Mouse (Mus musculus) hindbrain, embryonic 10.5 days (tissue): ENCODE data around the gene Rgs6. TPM values are rescaled to one million over a fixed set of nuclear protein-coding genes. Genes with fewer than 3 reads are reported as not detected.

Experiments used
- DNase-seq: peaks from one replicate; pipeline ENCODE4 v3.0.0-alpha.2; 2017; ENCODE audit warnings: low spot score
- H3K27ac ChIP-seq: fragments of 300-500 bp; sonication (generic); 2 replicates; pipeline ENCODE4 v1.5.1; 2016; ENCODE audit warnings: mild to moderate bottlenecking, moderate library complexity
- H3K27me3 ChIP-seq: fragments of 300-500 bp; sonication (generic); 2 replicates; pipeline ENCODE4 v1.6.1; 2016; ENCODE audit warnings: mild to moderate bottlenecking; ENCODE audit not compliant: poor library complexity, insufficient read depth, severe bottlenecking
- H3K36me3 ChIP-seq: fragments of 300-500 bp; sonication (generic); 2 replicates; pipeline ENCODE4 v1.6.1; 2016; ENCODE audit warnings: mild to moderate bottlenecking, moderate library complexity
- H3K4me1 ChIP-seq: fragments of 300-500 bp; sonication (generic); replicated peaks from 2 replicates; pipeline ENCODE4 v1.6.1; 2016; ENCODE audit warnings: mild to moderate bottlenecking
- H3K4me3 ChIP-seq: fragments of 300-500 bp; sonication (generic); 2 replicates; pipeline ENCODE4 v1.5.1; 2016; ENCODE audit warnings: mild to moderate bottlenecking, moderate library complexity
- H3K9me3 ChIP-seq: fragments of 300-500 bp; sonication (generic); 2 replicates; pipeline ENCODE4 v1.6.1; 2016; ENCODE audit warnings: mild to moderate bottlenecking, moderate library complexity
- WGBS: fragments of 180-500 bp; shearing (Covaris S2); methylation state at CpG from one replicate; pipeline ENCODE4 v1.1.7; 2016; 5-methylcytosine and 5-hydroxymethylcytosine counted together
- polyA plus RNA-seq: library from polyadenylated mRNA; unstranded; fragments of >200 nt; fragmentation: Nextera tagmentation; extraction: Ambion mirVana; gene quantifications from 2 replicates; pipeline ENCODE4 v1.2.1, GENCODE M21; 2016

Gene Rgs6
- polyA plus RNA-seq, 1 experiment from 2014 or later = 0.31 TPM

- Histone ChIP-seq H3K27me3 (no peaks in the 10 kb centered on the region), H3K4me3 (no peak overlapping the region), H3K4me1 (no peaks in the 10 kb centered on the region), H3K36me3 (no peaks in the 10 kb centered on the region), H3K27ac (no peak overlapping the region), H3K9me3 (no peaks in the 10 kb centered on the region)
- WGBS = 66% methylated on average over 7 of the region's 7 CpGs
- DNase-seq = no peak
Observed at GRCm38 (mm10) chr12:82731587-82731986, 143.5 kb downstream of the Rgs6 start.

DNA sequence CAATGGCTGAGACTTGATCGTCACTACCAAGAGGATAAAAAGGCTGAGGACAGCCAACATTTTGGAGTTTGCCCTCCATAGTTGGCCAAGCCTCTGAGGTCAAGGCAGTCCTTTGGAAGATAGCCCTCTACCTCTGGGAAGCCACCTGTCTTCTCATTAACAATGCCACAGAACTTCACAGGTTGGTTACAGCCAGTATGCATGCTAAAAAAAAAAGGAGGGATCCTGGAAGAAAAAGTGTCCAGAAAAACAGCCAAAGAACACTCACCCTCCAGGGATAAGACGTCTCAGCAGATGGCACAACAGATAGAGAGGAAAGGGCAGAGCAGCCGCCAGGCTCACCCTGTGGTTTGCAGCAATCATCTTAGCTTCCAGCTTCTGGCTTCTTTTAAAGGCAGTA, 154.9 kb downstream of the Rgs6 start:
- H3K4me1 ChIP-seq = peaks cover 4% of the 10 kb centered on the region; the same call in 1 of the 2 replicates
- no peaks in the 10 kb centered on the region for H3K36me3 ChIP-seq
- H3K9me3 ChIP-seq = no peaks in the 10 kb centered on the region
- H3K27me3 ChIP-seq = no peaks in the 10 kb centered on the region
- H3K27ac ChIP-seq = no peak overlapping the region
- no peak for DNase-seq
- H3K4me3 ChIP-seq = no peak overlapping the region
- 82% methylated on average over 3 of the region's 3 CpGs for WGBS

GRCm38 (mm10) chr12:82744026-82744425, 155.9 kb downstream of the Rgs6 start:
- Histone ChIP-seq H3K36me3 (no peaks in the 10 kb centered on the region), H3K27ac (no peak overlapping the region), H3K27me3 (no peaks in the 10 kb centered on the region), H3K9me3 (no peaks in the 10 kb centered on the region), H3K4me3 (no peak overlapping the region), H3K4me1 (peaks cover 4% of the 10 kb centered on the region; the same call in 1 of the 2 replicates)
- DNase-seq = no peak
- 51% methylated on average over 3 of the region's 3 CpGs for WGBS

DNA sequence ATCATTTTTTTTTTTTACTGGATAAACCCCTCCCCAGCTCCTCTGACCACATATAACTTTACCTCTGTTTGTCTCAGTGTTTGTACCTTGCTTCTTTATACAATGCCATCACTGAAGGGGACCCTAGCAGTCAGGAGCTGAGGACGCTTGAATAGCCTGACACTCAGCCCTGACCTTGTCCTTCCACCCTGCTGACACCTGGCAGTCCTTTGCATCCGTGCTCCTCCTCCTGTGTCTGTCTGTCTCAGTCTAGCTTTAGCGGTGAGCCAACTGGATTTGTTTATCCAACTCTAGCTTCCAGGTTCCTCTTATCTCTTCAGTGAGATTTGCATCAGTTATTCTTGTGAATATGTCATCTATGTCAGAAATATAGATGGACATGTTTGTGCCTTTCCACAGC, 156.7 kb downstream of the Rgs6 start:
- no peaks in the 10 kb centered on the region for H3K36me3 ChIP-seq
- 58% methylated on average over 3 of the region's 3 CpGs for WGBS
- no peak overlapping the region for H3K4me3 ChIP-seq
- DNase-seq = no peak
- H3K27me3 ChIP-seq = no peaks in the 10 kb centered on the region
- H3K4me1 ChIP-seq = peaks cover 4% of the 10 kb centered on the region; the same call in 1 of the 2 replicates
- H3K27ac ChIP-seq = no peak overlapping the region
- H3K9me3 ChIP-seq = no peaks in the 10 kb centered on the region

DNA sequence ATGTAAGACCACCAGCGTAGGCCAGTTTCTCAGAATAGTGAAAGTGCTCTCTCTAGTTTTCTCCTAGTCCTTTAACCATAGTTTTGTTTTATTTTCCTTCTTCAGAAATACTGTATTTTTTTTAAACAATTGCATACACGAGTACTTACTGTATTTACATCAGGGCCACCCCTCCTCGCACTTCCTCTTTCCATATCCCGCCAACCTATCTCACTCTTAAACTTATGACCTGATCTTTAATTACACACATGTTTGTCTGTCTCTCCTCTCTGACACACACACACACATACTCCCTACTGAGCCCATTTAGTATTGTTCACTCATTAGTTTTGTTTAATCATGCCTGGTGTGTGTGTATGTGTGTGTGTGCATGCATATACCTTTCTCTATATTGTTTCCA, 159.0 kb downstream of the Rgs6 start:
- Histone ChIP-seq H3K4me1 (peaks cover 4% of the 10 kb centered on the region; the same call in 1 of the 2 replicates), H3K27ac (no peak overlapping the region), H3K9me3 (no peaks in the 10 kb centered on the region), H3K27me3 (no peaks in the 10 kb centered on the region), H3K36me3 (no peaks in the 10 kb centered on the region), H3K4me3 (no peak overlapping the region)
- no peak for DNase-seq
- 90% methylated on average over 4 of the region's 4 CpGs for WGBS

GRCm38 (mm10) chr12:82751846-82752245, 163.8 kb downstream of the Rgs6 start:
- WGBS = 70% methylated on average over 2 of the region's 2 CpGs
- no peaks in the 10 kb centered on the region for H3K27me3 ChIP-seq
- H3K27ac ChIP-seq = no peak overlapping the region
- no peaks in the 10 kb centered on the region for H3K36me3 ChIP-seq
- no peaks in the 10 kb centered on the region for H3K4me1 ChIP-seq
- DNase-seq = no peak
- no peaks in the 10 kb centered on the region for H3K9me3 ChIP-seq
- no peak overlapping the region for H3K4me3 ChIP-seq

GRCm38 (mm10) chr12:82754501-82754900, 166.4 kb downstream of the Rgs6 start:
- no peaks in the 10 kb centered on the region for H3K9me3 ChIP-seq
- no peaks in the 10 kb centered on the region for H3K4me1 ChIP-seq
- no peak overlapping the region for H3K27ac ChIP-seq
- 75% methylated on average over 3 of the region's 3 CpGs for WGBS
- no peak for DNase-seq
- no peaks in the 10 kb centered on the region for H3K36me3 ChIP-seq
- H3K27me3 ChIP-seq = no peaks in the 10 kb centered on the region
- no peak overlapping the region for H3K4me3 ChIP-seq

- DNase-seq = no peak
- 82% methylated on average over 6 of the region's 6 CpGs for WGBS
Observed at GRCm38 (mm10) chr12:82756756-82757155, 168.7 kb downstream of the Rgs6 start.

DNA sequence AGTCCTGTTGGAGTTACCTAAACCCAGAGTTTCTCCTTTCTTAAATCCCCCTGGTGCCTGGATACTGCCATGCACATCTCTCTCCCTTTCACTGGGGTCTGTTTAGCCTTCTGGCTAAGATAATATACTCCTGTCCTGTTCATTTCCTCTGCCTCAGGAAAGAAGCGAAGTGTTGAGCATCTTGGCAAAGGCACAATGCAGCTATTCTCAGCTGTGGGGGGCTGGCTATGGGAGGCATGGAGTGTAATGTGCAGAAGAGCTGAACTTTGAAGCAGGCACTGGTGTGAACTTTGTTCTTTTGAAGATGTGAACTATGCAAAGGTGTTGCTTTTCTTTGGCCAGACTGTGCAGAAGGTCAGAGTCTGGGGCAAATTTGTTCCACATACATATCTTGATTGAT, 169.3 kb downstream of the Rgs6 start:
- 72% methylated on average over 1 of the region's 1 CpGs for WGBS
- no peaks in the 10 kb centered on the region for H3K27me3 ChIP-seq
- DNase-seq = no peak
- no peaks in the 10 kb centered on the region for H3K9me3 ChIP-seq
- H3K4me1 ChIP-seq = no peaks in the 10 kb centered on the region
- no peak overlapping the region for H3K4me3 ChIP-seq
- H3K36me3 ChIP-seq = no peaks in the 10 kb centered on the region
- no peak overlapping the region for H3K27ac ChIP-seq

More at GRCm38 (mm10) chr12:82756756-82757155, 168.7 kb downstream of the Rgs6 start:
- Histone ChIP-seq H3K9me3 (no peaks in the 10 kb centered on the region), H3K4me3 (no peak overlapping the region), H3K36me3 (no peaks in the 10 kb centered on the region), H3K4me1 (no peaks in the 10 kb centered on the region), H3K27me3 (no peaks in the 10 kb centered on the region), H3K27ac (no peak overlapping the region)

GRCm38 (mm10) chr12:82762046-82762445, 174.0 kb downstream of the Rgs6 start:
- H3K27me3 ChIP-seq = no peaks in the 10 kb centered on the region
- H3K36me3 ChIP-seq = no peaks in the 10 kb centered on the region
- no peak overlapping the region for H3K27ac ChIP-seq
- WGBS = 89% methylated on average over 2 of the region's 2 CpGs
- no peak overlapping the region for H3K4me3 ChIP-seq
- H3K9me3 ChIP-seq = no peaks in the 10 kb centered on the region
- no peak for DNase-seq
- H3K4me1 ChIP-seq = no peaks in the 10 kb centered on the region

- WGBS = 84% methylated on average over 3 of the region's 3 CpGs
- Histone ChIP-seq H3K36me3 (no peaks in the 10 kb centered on the region), H3K27ac (no peak overlapping the region), H3K9me3 (no peaks in the 10 kb centered on the region), H3K4me1 (no peaks in the 10 kb centered on the region), H3K4me3 (no peak overlapping the region), H3K27me3 (no peaks in the 10 kb centered on the region)
- DNase-seq = no peak
Observed at GRCm38 (mm10) chr12:82768726-82769125, 180.6 kb downstream of the Rgs6 start.

- no peak for DNase-seq
- H3K4me3 ChIP-seq = no peak overlapping the region
- no peaks in the 10 kb centered on the region for H3K27me3 ChIP-seq
- no peak overlapping the region for H3K27ac ChIP-seq
- no peaks in the 10 kb centered on the region for H3K9me3 ChIP-seq
- H3K4me1 ChIP-seq = no peaks in the 10 kb centered on the region
- 97% methylated on average over 2 of the region's 2 CpGs for WGBS
- no peaks in the 10 kb centered on the region for H3K36me3 ChIP-seq
Observed at GRCm38 (mm10) chr12:82772215-82772614, 184.1 kb downstream of the Rgs6 start.

- Histone ChIP-seq H3K27me3 (no peaks in the 10 kb centered on the region), H3K36me3 (no peaks in the 10 kb centered on the region), H3K4me1 (no peaks in the 10 kb centered on the region), H3K9me3 (no peaks in the 10 kb centered on the region), H3K4me3 (no peak overlapping the region), H3K27ac (no peak overlapping the region)
- DNase-seq = no peak
- WGBS = 89% methylated on average over 7 of the region's 7 CpGs
Observed at GRCm38 (mm10) chr12:82774576-82774975, 186.5 kb downstream of the Rgs6 start.

DNA sequence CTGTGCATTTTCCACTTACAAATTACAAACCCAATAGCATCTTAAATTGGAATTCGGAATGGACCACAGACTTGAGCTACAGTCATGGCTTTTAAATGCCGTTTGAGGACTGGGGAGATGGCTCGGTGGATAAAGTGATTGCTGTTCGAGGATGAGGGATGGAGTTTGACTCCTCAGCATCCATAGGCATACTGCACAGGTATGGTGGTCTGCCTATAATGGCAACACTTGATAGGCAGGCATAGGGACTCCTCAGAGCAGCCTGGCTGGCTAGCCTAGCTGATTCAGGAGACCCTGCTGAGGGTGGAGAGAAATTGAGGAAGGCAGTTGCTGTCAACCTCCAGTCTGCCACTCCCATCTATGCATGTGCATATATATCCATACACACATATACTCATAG, 188.6 kb downstream of the Rgs6 start:
- 89% methylated on average over 4 of the region's 4 CpGs for WGBS
- no peaks in the 10 kb centered on the region for H3K4me1 ChIP-seq
- H3K36me3 ChIP-seq = no peaks in the 10 kb centered on the region
- H3K4me3 ChIP-seq = no peak overlapping the region
- no peaks in the 10 kb centered on the region for H3K9me3 ChIP-seq
- no peaks in the 10 kb centered on the region for H3K27me3 ChIP-seq
- H3K27ac ChIP-seq = no peak overlapping the region
- DNase-seq = no peak
